Mouse (Mus musculus) gastrocnemius, adult 18-20 months (tissue): ENCODE data around the gene Lcn2. TPM values are rescaled to one million over a fixed set of nuclear protein-coding genes. Genes with fewer than 3 reads are reported as not detected.
"Not testable (repeated sequence)": the region's sequence is repeated elsewhere in the genome, so short reads cannot be mapped to it uniquely, and the experiment has no call there.

Experiments
- DNase-seq: peaks from one replicate; pipeline ENCODE4 v3.0.0; 2021; ENCODE audit warnings: low spot score
- total RNA-seq, 2 experiments: library from RNA; stranded (reverse); gene quantifications; 2 replicates each; pipeline ENCODE4 v1.2.3; 2021

The Lcn2 gene
- total RNA-seq, 2 experiments from 2014 or later = 1.4 to 4.8 TPM

DNA sequence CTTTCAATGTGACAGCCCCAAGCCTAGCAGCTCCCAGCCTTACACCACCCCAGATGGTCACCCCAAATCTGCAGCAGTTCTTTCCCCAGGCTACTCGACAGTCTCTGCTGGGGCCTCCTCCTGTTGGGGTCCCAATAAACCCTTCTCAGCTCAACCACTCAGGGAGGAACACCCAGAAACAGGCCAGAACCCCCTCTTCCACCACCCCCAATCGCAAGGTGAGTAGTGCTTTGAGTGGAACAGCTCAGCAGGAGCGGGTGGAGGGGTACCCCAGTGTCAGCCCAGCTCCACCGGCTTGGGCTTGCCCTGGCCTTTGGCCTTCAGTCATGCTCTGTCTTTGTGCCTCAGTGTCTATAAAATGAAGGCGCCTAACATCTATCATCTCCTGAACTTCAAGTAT, 20.7 kb downstream of the Lcn2 start:
- DNase-seq = no peak

DNA sequence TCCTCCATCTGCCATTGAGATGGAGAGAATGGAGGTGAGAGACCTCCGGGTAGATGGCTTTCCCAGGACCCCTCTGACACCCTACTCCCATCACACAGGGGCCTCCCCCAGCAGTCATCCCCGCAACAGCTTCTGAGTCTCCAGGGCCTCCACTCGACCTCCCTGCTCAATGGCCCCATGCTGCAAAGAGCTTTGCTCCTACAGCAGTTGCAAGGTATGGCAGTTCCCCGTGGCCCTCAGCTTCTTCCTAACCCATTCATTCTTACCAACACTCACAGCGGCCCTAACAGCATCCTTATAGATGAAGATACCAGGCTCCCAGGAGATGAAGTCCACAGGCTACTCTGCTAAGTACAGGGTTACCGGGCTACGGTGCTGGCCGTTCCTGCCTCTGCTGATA, 23.9 kb downstream of the Lcn2 start:
- DNase-seq = no peak

DNA sequence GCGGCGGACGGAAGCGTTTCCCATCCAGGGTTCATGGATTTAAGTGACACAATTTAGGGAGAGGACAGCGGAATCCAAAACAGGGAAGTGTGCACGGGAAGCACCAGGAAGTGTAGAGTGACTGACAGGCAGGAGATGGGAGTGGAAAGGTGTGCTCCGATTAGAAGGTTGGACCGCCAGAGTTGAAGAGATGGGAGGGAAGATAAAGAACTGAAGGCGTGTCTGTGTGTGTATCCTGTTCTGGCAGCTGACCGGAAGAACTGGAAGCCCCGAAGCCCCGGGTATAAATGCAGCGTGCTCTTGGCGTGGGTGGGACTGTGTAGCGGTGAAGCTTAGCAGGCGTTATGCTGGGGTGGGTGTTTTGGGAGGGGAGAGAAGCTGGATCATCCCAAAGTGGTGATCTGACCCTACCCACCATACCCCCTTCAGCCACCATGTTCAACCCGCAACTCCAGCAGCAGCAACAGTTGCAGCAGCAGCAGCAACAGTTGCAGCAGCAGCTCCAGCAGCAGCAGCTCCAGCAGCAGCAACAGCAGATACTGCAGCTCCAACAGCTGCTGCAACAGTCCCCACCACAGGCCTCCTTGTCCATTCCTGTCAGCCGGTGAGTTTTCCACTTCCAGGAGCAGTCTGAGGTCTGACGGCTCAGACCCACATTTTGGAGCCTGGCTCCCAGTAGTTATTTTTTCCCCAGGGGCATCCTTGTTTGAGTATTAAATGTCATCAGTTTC, 24.5 kb downstream of the Lcn2 start:
- no peak for DNase-seq

DNA sequence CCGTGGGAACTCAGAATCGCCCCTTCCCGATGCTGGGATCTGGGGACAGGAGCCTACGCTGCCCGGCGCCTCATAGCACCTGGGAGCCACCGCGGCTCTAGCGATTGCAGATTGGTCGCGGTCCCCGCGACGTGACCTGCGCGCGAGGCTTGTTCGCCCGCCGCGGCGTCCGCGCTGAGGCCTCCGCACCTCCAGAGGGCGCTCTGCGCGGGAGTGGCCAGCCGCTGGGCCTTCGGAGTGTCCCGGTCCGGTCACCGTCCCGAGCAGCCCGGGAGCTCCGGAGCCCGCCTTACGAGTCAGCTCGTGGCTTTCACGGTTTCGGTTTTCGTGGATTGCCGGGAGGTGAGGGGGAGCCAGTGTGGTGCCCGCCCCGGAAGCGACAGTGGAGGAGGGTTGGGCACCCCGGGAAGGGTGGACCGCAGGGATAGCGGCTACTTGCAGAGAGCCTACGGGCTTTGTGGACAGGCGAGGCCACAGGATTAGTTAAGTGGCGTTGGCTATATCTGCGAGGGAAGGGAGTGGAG, 25.2 kb downstream of the Lcn2 start:
- DNase-seq = peak; percentile 93

DNA sequence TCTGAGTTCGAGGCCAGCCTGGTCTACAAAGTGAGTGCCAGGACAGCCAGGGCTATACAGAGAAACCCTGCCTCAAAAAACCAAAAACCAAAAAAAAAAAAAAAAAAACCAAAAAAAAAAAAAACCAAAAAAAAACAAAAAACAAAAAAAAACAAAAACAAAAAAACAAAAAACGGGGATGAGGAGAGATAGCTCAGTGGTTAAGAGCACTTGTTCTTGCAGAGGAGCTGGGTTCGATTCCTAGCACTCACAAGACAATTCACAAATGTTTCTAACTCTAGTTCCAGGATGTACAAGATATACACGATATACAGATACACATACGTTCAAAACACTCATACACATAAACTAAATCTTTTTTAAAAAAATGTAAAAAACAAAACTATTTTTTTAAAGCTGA, 25.8 kb downstream of the Lcn2 start:
- DNase-seq = not testable (repeated sequence)

DNA sequence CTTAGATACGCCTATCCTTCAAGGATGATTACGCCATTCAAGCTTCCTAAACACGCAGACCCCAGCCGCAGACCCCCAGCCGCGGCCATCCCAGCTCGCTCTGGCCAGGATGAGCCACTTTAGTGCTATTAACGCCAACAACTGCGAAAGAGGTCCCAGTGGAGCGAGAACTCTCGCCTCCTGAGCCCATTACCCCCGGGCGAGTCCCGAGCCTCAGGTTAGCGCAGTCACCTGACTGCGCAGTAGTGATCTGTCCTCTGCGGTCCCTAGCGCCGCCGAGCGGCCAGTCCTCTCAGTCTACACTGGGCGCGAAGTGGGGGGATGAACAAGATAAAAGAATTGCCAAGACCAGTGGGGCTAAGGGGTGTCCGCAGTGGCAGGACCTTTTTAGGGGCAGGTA, 26.6 kb downstream of the Lcn2 start:
- DNase-seq = peak; percentile 75

DNA sequence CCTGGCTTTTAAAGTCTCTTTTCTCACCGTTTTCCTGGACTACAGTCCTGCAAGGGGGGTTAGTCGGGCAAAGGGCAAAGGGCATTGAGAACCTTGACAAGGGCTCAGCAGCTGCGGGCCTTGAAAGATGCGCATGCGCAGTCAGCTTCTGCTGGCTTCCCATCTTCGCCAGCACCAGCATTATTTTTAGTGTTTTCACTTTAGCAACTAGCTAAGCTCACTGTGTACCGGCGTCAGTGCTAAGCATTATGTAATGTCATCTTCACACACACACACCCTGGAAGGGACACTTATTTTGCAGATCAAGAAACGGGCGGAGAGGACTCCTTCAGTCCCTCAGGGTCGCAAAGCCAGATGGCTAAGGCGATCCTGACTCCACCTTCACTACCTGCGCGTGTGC, 27.3 kb downstream of the Lcn2 start:
- peak; percentile 84 for DNase-seq

DNA sequence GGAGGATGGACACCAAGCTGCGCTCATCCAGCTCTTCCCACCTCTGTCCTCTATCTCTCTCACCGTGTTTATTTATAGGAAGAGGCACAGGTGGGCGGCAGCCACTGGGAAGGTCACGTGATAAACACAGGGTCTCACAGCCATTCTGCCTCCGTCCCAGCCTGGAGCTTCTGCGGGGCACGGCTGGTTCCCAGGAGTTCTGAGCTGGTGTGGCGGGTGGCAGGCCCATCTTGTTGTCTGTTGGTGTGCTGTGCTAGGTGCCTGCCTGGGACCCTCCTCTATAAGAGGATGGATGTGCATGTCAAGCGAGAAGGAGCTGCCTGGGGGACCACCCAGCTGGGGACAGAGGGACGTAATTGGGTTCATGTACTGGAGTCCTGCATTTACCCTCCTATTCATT, 29.7 kb downstream of the Lcn2 start:
- no peak for DNase-seq

DNA sequence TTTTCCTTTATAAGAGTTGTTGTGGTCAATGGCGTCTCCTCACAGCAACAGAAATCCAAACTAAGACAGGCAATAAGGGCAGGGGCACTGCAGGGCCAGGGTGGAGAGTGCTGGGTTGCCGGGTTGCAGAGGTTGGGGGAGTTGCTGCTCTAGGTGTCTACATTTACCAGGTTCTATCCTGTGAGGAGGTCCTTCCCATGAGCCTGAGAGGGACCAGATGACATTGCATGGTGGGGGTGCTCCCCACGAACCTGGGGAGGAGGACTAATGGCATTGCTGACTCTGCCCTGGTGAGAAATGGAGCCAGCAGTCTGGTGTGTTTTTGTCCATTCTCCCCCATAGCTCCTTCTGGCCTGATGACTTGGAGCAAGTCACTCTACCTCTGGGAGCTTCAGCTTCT, 30.3 kb downstream of the Lcn2 start:
- DNase-seq = no peak

DNA sequence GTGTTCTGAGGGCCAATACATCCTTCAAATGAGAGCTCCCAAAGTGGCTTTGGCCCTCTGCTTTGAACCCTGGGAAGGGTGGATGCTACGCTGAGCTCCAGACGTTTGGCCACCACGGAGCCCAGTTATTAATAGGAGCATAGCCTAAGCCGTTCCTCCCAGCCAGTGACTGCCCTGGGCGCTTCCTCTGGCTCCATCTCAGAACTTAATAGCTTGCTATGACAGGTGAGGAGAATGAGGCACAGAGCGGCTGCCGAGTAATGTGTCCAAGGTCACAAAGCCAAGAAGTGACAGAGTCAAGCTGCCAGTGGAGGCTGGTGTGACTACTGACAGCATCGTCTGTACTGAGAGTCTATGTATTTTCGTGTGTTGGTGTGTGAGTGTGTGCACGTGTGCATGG, 31.8 kb downstream of the Lcn2 start:
- peak; percentile 70 for DNase-seq

DNA sequence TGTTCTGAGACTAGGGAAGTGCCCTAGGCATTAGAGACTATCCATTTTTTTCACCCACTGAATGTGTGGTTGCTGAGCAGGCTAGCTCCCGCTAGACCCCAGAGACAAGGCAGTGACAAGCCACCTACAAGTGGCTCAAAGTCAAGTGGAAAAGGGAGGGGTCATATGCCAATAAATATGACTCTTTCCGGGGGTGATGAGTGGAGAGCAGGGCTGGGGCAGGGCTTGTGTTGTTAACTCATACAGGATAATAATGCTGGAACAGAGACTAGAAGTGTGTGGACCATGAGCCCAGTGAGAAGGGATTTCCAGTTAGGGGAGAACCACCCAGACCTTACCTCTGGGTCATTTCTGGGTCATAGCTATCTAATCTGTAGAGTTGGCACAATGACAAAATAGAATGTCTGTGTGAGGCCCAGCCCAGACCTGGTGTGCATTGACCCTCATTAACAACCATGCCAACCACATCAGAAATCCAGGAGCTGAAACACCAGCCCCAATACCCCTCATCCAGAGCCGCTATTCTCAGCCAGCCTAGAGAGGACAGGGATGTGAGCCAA, 33.6 kb downstream of the Lcn2 start:
- no peak for DNase-seq

DNA sequence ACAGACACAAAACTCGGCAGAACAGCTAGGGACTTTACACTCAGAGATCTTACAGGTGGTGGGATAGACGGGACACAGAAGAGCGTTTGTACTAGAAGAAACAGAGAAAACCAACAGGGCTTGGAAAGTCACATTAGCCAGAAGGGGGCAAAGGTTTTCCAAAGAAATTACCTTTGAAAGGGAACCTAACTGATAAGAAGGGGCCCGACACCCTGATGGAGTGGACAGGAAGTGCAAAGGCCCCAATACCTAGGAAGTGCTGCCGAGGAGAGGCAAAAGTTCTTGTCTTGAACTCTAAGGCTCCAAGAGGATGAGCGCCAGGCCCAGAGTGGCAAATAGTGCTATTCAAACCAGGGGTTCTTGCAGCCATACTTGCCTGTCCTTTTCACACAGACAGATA, 34.2 kb downstream of the Lcn2 start:
- DNase-seq = no peak

DNA sequence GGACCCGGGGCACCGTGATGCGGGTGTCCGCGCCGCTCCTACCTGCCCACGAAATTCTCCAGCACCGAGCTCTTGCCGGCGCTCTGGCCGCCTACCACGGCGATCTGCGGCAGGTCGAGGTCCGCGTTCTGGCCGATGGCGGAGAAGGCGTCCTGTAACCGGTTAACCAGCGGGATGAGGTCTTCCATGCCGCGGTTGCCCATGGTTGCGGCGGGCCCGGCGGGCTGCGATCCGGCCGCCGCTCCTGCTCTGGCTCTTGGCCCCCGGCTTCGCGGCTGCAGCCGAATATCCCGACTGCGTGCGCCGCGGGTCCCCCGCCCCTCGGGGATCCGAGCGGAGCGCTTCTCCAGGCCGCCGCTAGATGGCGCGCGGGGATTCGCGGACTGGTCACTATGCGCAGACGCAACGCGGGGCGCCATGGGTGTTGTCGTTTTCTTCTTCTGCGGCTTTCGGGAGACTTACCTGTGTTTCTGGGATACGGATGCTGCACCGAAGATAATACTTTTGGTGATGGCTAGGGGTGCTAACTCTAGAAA, 35.0 kb downstream of the Lcn2 start, which contains the start of gene Dnm1:
Gene Dnm1, minus strand, starts transcription at position 332 of the 536 bp plus-strand sequence.
- DNase-seq = peak; percentile 92

DNA sequence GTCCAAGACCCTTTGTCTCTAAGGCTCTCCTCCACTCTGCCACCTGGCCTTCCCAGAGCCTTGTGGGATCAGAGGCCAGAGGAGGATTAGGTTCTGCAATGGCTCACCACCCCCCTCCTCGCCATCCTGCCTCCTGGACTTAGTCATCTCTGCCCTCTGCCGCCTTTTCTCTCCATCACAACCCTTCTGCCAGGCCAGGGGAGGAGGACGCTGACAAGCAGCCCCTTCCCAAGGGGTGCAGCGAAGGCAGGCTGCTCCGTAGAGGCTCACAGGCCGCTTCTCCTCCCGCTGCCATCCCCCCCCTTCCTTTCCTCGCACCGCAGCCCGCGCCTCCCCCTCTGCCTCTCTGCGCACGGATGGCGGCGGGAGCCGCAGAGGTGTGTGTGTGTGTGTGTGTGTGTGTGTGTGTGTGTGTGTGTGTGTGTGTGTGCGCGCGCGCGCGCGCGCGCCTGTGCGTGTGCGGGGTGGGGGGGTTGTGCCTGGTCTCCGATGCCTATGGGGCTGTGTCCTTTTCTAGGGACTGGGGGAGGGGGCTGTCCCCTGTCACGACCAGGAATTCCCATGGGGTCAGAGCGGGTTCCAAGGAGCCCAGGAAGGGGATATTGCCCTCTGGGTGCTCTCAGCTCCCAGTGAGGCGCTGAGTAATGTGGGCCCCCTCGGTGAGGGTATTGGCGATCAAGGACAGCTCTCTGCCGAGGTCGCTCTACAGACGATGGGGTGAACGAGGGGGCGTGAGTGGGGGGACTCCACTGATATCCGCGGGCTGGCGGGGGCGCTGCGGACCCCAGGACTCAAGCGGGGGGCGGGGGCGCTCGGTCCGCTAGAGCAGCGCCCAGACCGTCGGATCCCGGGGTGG, 35.7 kb downstream of the Lcn2 start, which contains the start of gene Ciz1:
Gene Ciz1, plus strand, starts transcription at position 177 of the 856 bp plus-strand sequence.
- no peak for DNase-seq

DNA sequence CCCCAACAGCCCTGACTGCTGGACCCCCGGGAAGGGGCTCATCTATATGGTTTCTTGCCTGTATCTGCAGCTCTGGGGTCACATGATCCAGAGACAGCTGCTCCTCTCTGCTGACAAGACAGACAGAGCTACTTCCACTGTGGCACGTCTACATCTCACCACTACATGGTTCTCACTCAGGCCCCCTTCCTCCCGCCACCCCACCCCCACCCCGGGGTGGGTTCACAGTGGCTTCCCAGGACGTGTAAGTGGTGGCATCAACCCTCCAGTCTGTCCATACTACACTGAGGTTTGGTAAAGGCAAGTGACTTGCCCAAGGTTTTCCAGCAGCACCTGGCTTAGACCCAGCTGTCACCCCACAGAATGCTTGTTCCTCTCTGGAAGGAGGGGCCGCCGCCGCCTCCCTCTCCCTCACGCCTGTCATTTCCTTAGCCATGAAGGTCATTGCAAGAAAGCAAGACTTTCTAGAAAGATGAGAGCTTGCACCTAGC, 36.5 kb downstream of the Lcn2 start:
- DNase-seq = no peak

DNA sequence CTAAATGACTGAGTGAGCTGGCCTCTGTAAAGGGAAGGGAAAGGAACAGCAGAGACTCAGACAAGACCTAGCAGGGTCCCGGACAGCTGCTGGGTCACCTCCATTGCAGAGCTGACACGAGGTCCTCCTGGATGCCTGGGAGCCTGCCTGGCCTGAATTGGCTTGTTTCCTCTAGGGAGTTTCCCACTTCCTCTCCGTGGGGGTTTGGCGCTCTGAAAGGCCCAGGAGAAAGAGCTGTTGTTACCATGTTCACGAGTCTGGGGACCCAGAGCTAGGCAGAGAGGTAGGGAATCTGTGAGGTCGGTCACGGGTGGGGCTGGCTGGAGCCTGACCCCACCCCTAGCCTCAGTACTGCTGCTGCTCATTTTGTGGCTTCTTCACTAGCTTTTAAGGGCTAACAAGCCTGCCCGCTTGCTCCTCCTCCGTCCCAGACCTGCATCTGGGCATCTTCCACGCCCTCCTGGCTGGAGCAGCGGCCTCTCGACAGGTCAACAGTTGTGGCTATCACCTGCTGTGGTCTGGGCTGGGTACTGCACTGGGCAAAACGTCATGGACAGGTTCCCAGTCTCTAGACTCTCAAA, 37.5 kb downstream of the Lcn2 start:
- DNase-seq = no peak

DNA sequence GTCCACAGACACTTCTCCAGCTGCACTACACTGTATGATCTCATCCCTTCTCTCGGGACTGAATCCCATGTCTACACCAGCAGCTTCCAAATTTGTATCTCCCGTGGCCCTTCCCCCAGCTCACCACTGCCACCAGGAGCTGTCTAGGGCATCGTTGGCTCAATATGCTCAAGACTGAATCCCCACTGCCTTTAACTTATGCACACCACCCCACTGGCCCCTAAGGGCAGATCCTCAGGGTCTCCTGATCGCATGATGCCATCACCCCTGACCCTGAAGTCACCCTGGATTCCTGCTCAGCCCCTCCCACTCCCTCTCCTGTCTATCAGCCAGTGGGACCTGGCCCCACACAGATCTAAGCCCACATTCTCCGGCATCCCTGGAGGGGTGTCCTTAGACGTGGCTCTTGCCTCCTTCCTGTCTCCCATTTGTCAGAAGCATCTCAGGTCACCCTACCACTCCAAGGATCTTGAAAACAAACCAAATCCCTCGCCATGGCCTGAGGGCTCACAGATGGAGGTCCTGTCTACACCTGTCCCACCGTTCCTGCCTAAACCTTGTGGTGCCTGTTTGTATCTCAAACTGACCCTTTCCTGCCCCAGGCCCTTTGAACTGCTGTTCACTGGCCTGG, 38.3 kb downstream of the Lcn2 start:
- no peak for DNase-seq

DNA sequence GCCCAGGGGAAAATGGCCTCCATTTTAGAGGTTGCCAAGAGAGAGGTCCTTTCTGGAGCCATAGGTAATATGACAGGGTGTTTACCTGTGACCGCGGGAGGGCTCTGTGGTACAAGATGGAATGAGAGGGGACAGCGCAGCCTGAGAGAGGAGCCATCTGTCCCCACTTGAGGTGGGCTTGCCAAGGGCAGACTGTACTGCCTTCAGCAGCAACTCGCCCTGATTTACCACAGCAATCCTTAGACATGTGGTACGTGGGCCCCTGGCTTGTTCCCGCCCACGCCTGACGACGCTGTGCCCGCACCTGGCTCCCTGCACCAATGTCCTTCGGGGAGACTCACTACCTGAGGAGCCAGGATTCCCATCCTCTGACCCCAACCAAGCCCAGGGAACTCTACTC, 39.7 kb downstream of the Lcn2 start:
- no peak for DNase-seq

DNA sequence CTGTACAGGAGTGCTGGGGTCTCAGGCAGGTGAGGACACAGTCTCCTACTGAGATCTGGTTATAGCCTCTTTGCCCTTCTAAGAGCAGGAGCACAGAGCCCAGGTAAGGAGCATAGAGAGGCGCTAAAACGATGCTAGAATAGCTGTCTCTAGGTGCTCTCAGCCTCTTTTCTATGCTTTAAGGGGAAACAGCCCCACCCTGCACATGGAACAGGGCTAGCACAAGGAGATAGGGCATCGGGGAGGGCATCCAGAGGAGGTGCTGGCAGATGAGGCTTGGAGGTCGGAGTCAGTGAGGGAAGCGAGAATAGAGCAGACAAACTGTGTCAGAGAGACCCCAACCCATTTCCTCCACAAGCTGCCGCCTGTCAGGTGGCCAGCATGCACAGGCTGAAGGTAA, 41.0 kb downstream of the Lcn2 start:
- no peak for DNase-seq

DNA sequence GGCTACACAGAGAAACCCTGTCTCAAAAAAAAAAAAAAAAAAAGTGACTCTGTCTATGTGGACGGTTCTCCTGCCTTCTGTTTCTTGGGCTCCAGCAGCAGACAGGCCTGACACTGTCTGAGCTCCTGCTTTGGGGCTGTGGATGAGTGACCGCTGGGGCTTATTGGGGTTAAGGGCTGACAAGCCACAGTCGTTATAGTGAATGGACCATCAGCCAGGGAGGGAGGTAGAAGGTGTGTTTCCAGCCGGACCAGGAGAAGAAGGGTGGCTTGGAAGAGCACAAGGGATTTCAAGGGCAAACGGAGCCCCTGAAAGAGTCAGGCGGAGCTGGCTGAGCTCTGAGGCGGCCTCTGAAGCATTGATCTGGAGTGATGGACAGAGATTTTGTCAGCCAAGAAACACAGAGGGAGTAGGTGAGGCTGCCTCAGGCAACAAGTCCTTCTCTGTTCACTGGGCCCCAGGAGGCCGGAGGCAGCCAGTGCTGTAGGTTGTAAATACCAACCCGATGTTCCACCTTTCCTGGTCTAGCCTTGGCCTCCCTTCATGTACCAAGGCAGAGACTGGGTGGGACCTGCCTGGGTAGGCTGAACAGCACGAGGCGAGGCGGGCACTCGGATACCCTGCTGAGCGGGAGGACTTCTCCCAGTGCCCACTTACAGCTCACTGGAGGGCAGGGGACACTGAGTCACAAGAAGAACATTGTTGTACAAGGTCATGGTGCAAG, 43.3 kb downstream of the Lcn2 start:
- no peak for DNase-seq
